Mouse (Mus musculus) forebrain, postnatal 0 days (tissue): ENCODE measurements around the gene Col19a1. TPM values are rescaled to one million over a fixed set of nuclear protein-coding genes. Genes with fewer than 3 reads are reported as not detected.

Source experiments
- ATAC-seq: fragments of 200-750 bp; cut with Nextera tagmentation; 2 replicates; pipeline ENCODE4 v1.8.0; 2017; ENCODE audit warnings: mild to moderate bottlenecking, moderate library complexity
- DNase-seq: peaks from one replicate; pipeline ENCODE4 v3.0.0-alpha.2; 2015
- H3K27ac ChIP-seq: fragments of 300-500 bp; sonication (generic); 2 replicates; pipeline ENCODE4 v1.5.1; 2014; ENCODE audit warnings: low read depth, mild to moderate bottlenecking, antibody characterized with exemption, low read length, moderate library complexity, mixed read lengths
- H3K27me3 ChIP-seq: fragments of 300-500 bp; sonication (generic); 2 replicates; pipeline ENCODE4 v1.6.1; 2014; ENCODE audit warnings: mild to moderate bottlenecking, low read length, mixed read lengths; ENCODE audit not compliant: insufficient read depth
- H3K36me3 ChIP-seq: fragments of 300-500 bp; sonication (generic); 2 replicates; pipeline ENCODE4 v1.6.1; 2014; ENCODE audit warnings: mild to moderate bottlenecking, moderate library complexity; ENCODE audit not compliant: insufficient read depth
- H3K4me1 ChIP-seq: fragments of 300-500 bp; sonication (generic); 2 replicates; pipeline ENCODE4 v1.6.1; 2014; ENCODE audit warnings: antibody characterized with exemption; ENCODE audit not compliant: insufficient read depth
- H3K4me2 ChIP-seq: fragments of 300-500 bp; sonication (generic); 2 replicates; pipeline ENCODE4 v1.6.1; 2014; ENCODE audit warnings: low read depth, mild to moderate bottlenecking, moderate library complexity
- H3K4me3 ChIP-seq: fragments of 300-500 bp; sonication (generic); 2 replicates; pipeline ENCODE4 v1.5.1; 2014; ENCODE audit warnings: low read depth, low read length, mixed read lengths
- H3K9ac ChIP-seq: fragments of 300-500 bp; sonication (generic); 2 replicates; pipeline ENCODE4 v1.6.1; 2014; ENCODE audit warnings: mild to moderate bottlenecking
- H3K9me3 ChIP-seq: fragments of 300-500 bp; sonication (generic); 2 replicates; pipeline ENCODE4 v1.6.1; 2016; ENCODE audit warnings: low read length
- CTCF ChIP-seq: sonication (generic); IDR thresholded peaks from 2 replicates; pipeline ENCODE4 v1.5.1; 2016; ENCODE audit warnings: antibody characterized with exemption, control low read depth, low read depth
- WGBS: fragments of 180-500 bp; shearing (Covaris S2); extraction: QIAGEN DNeasy Blood & Tissue Kit; methylation state at CpG from one replicate; pipeline ENCODE4 v1.1.7; 2014; 5-methylcytosine and 5-hydroxymethylcytosine counted together
- polyA plus RNA-seq: library from polyadenylated mRNA; unstranded; fragments of >200 nt; fragmentation: Nextera tagmentation; extraction: Ambion mirVana; gene quantifications from 2 replicates; pipeline ENCODE4 v1.2.1, GENCODE M21; 2015
- total RNA-seq: library from RNA; depleted of rRNA; stranded (reverse); fragments of >200 nt; gene quantifications from 2 replicates; pipeline ENCODE4 v1.2.3, GENCODE M21; 2014

Col19a1 gene
- total and polyA plus RNA-seq, 2 experiments from 2014 or later, result 4.2 to 5.3 TPM

GRCm38 (mm10) chr1:24248294-24249104, 338.8 kb downstream of the Col19a1 start:
- Histone ChIP-seq H3K27me3 (no peaks in the 10 kb centered on the region), H3K4me2 (no peak overlapping the region), H3K4me1 (no peaks in the 10 kb centered on the region), H3K9me3 (no peaks in the 10 kb centered on the region), H3K9ac (peak overlapping the region; percentile 18; the same call in 1 of the 2 replicates), H3K27ac (peak overlapping the region; percentile 4; the same call in 1 of the 2 replicates), H3K36me3 (no peaks in the 10 kb centered on the region), H3K4me3 (no peak overlapping the region)
- WGBS, result 60% methylated on average over 10 of the region's 10 CpGs
- ATAC-seq (peak; percentile 57), DNase-seq (peak; percentile 26)
- no peak for TF ChIP-seq CTCF

- WGBS, result 18% methylated on average over 13 of the region's 13 CpGs
- DNase-seq (no peak), ATAC-seq (peak; percentile 58)
- Histone ChIP-seq H3K27me3 (no peaks in the 10 kb centered on the region), H3K36me3 (no peaks in the 10 kb centered on the region), H3K9me3 (no peaks in the 10 kb centered on the region), H3K9ac (no peak overlapping the region), H3K4me2 (peak overlapping the region; percentile 1; the same call in 1 of the 2 replicates), H3K4me3 (no peak overlapping the region), H3K4me1 (no peaks in the 10 kb centered on the region), H3K27ac (no peak overlapping the region)
- no peak for TF ChIP-seq CTCF
Measured at GRCm38 (mm10) chr1:24245700-24246375, 341.4 kb downstream of the Col19a1 start.

DNA sequence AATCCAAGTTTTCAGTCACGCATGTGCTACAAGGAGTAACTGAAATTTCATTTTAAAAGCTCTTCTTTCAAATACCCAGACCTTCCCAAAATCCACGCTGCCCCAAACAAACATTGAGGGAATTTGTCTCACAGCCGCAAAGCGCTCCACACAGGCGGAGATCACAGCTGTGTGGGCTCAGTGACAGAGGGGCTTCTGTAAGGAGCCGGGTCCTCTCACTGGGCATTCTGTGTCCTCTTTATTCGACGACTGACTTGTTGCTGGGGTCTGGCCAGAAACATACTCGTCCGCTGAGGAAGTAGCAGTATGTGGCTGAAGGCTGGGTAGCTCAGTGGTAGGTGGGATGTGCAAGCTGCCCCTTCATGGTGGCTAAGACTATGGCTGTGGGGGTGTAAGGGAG, 342.3 kb downstream of the Col19a1 start:
- no peaks in the 10 kb centered on the region for H3K9me3 ChIP-seq
- no peak for TF ChIP-seq CTCF
- ATAC-seq (0 out of 2 replicates have a peak, but pooled peaks have one; percentile 21), DNase-seq (no peak)
- H3K4me3 ChIP-seq, result no peak overlapping the region
- no peaks in the 10 kb centered on the region for H3K27me3 ChIP-seq
- H3K27ac ChIP-seq, result no peak overlapping the region
- H3K4me1 ChIP-seq, result no peaks in the 10 kb centered on the region
- H3K4me2 ChIP-seq, result no peak overlapping the region
- 68% methylated on average over 10 of the region's 10 CpGs for WGBS
- no peak overlapping the region for H3K9ac ChIP-seq
- no peaks in the 10 kb centered on the region for H3K36me3 ChIP-seq

- H3K4me3 ChIP-seq, result no peak overlapping the region
- no peaks in the 10 kb centered on the region for H3K36me3 ChIP-seq
- no peak overlapping the region for H3K4me2 ChIP-seq
- no peak for TF ChIP-seq CTCF
- DNase-seq, result no peak
- no peak overlapping the region for H3K9ac ChIP-seq
- no peaks in the 10 kb centered on the region for H3K9me3 ChIP-seq
- ATAC-seq, result no peak
- H3K27ac ChIP-seq, result no peak overlapping the region
- no peaks in the 10 kb centered on the region for H3K27me3 ChIP-seq
- no peaks in the 10 kb centered on the region for H3K4me1 ChIP-seq
- WGBS, result 14% methylated on average over 8 of the region's 8 CpGs
Measured at GRCm38 (mm10) chr1:24240039-24240691, 347.1 kb downstream of the Col19a1 start.

DNA sequence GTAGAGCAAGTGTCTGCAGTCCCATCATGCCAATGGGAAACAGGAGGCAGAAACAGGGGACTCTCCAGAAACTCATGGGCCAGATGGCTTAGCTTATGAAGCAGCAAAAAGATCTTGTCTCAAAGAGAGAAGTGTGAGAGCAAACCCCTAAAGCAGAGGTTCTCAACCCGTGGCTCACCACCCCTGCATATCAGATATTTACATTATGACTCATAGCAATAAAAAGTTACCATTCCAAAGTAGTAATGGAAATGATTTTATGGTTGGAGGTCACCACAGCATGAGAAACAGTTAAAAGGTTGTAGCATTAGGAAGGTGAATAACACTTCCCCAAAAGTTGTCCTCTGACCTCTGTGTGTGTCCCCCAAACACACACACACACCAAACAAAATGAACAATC, 350.9 kb downstream of the Col19a1 start:
- ATAC-seq (no peak), DNase-seq (no peak)
- no peaks in the 10 kb centered on the region for H3K9me3 ChIP-seq
- 0 out of 2 replicates have a peak, but pooled peaks cover 5% of the 10 kb centered on the region for H3K4me1 ChIP-seq
- 80% methylated on average over 1 of the region's 1 CpGs for WGBS
- TF ChIP-seq CTCF, result no peak
- H3K27ac ChIP-seq, result no peak overlapping the region
- no peaks in the 10 kb centered on the region for H3K27me3 ChIP-seq
- no peak overlapping the region for H3K9ac ChIP-seq
- no peak overlapping the region for H3K4me3 ChIP-seq
- H3K36me3 ChIP-seq, result no peaks in the 10 kb centered on the region
- no peak overlapping the region for H3K4me2 ChIP-seq

DNA sequence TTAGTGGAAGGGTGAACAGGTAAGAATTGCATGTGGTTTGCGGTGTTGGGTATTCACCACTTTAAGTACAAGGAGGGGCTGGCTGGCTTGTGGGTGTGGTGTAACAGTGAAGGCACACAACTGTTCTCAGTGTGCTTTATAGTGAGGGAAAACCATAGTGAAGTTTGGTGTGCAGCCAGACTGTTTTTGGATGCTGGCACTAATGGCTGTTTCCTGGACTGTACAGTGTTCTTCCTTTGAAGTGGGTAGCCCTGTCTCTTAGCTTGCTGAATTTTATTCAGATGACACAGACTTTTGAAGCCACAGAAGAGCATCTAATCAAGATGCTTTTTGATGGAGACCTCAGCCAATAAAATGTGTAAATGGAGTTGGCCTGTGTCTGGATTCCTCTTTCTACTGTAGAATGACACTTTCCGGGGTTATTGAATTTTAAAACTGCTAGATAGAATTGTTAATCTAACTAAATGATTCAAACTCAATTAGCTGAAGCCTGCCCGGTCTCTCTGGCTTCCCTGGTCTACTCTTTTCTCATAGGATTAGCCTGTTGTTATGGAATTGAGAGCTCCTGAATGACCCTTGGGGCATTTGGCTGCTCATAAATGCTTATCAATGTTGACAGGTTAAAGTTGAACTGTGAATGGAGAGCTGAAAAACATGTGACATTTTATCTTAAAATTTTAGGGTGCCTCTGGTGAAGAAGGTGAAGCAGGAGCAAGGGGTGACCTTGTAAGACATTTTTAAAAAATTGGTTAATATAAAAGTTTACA, 355.6 kb downstream of the Col19a1 start:
- Histone ChIP-seq H3K36me3 (no peaks in the 10 kb centered on the region), H3K27me3 (no peaks in the 10 kb centered on the region), H3K4me1 (peaks cover 12% of the 10 kb centered on the region), H3K4me3 (no peak overlapping the region), H3K27ac (no peak overlapping the region), H3K9me3 (no peaks in the 10 kb centered on the region), H3K4me2 (no peak overlapping the region), H3K9ac (no peak overlapping the region)
- WGBS, result 36% methylated on average over 3 of the region's 3 CpGs
- DNase-seq (no peak), ATAC-seq (no peak)
- no peak for TF ChIP-seq CTCF
